Mouse (Mus musculus) gastrocnemius, postnatal 10 days (tissue): ENCODE measurements at regions not wholly inside any gene's neighbourhood (a gene's known extent, or its start where the extent isn't known, plus 50 kb on each side); places are given as distances from the start of the nearest gene placed in this dataset.

Experiments
- DNase-seq: peaks from one replicate; pipeline ENCODE4 v3.0.0; 2021; ENCODE audit warnings: mixed read lengths

DNA sequence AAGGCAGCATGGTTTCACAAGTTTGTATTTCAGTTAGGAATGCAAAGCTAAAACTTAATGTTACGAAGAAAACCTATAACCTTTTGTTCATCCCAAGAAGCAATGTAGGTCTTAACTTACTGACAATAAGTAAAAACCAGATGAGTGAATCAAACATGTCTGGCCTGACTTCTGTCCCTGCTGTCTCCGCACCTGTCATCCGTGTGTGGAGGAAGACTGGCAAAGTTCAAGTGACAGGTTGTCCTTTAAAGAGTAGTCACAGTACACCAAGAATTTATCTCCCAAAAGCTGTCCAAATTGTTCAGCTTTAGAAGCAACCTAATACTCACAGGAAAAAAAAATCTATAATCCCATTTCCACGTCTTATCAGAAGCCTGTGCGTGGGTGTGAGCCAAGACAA is 146.3 kb upstream of the Gm10181 start:
- DNase-seq = no peak

DNA sequence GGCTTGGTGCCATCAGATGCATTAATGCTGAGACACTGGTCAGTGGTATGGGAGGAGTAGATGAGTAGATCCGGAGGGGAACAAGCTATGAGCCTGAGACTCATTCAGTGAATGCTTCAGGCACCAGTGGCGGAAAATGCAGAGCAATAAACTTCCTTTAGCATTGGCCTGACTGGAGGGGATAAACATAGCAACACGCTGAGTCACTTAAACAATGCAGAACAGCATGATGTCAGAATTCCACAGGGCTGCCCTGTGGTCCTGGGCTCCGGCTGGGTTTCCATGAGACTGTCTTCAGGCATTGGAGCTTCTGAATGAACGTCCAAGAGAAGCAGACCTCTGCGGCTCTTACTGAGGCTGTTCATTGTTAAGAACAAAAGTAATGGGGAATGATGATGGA is 145.4 kb upstream of the Gm10181 start:
- no peak for DNase-seq

DNA sequence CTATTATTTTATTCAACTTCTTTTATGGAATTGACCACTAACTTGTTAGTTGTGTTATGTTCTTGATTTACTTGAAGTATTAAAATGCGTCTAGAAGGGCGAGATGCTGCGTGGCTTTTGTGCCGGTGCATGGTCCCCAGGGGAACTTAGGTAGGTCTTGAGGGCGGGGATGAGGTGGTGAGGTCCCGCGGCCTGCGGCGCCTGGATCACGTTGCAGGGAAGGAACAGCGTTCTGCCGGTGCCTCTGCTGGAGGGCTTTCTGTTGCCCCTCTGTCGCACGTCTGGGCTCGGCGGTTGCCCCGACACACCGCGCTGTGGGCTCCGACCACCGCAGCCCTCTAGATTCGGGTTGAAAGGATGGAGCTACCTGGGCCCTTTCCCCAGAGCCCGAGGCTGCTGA is 136.7 kb upstream of the Gm10181 start:
- no peak for DNase-seq

DNA sequence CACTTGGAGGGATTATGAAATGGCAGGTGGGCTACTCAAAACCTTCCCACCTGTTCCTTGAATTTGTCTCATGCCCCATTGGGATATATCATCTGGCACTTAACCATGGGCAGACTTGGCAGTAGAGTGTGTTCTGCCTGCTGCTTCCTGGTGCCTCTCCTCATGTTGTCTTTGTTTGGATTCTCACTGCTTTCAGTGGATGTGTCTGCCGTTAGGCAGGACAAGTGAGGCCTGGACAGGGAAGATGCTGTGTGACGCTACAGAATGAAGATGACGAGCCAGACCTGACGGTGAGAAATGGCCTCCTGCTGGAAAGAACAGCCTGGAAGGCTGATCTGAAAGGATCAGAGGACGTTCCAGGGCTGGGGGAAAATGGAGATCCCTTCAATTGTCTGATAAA is 133.6 kb upstream of the Gm10181 start:
- no peak for DNase-seq

DNA sequence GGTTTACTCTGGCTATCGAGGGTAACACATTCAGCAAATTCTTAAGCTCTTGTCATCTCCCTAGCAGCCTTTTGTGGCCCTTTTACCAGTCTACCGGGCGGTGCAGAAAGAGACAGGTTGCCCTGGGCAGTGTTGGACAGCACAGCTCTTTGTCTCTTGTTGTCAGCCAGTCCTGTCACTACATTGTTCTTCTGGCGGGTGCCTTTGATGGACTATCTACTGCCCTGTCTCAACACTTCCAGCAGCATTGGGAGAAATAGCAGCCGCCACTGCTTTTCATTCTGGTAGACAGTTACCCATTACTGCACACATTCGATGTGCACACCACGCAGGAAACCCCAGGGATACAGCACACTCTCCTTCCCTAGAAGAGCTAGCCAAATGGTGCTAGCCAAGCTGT is 132.7 kb upstream of the Gm10181 start:
- no peak for DNase-seq

DNA sequence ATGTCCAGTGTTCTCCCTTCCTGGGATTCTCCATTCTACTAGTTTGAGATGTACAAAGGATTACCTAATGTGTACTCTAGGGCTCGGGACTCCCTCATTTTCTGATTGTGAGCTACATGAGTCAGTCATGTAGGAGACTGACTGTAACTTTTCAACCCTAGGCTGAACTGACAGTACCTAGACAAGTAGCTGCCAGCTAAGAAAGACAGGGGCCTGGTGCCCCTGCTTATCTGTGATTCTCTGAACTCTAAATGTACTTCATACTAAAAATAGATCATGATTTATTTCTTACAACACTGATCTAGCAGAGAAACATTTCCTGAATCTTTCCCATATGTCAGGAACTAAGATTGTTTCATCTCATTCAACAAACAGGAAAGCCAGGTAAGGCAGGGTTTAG is 125.9 kb upstream of the Gm10181 start:
- no peak for DNase-seq

DNA sequence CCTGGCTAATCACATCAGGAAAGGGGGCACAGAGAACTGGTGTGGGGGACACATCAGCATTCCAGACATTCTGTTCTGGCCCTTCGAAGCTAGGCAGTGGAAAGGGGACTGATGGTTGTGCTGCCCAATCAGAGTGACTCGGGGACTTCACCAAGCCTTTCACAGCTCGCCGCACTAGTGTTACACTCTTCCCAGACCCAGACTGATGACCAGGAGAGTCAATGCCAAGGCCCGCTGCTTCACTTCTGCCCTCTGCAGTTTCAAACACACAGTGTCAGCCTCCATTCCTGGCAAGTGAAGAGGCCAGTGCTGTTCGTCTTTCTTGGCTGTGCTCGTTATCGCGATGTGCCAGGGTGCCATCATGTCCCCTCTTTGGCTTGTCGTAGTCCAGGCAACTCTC is 121.7 kb upstream of the Gm10181 start:
- no peak for DNase-seq

DNA sequence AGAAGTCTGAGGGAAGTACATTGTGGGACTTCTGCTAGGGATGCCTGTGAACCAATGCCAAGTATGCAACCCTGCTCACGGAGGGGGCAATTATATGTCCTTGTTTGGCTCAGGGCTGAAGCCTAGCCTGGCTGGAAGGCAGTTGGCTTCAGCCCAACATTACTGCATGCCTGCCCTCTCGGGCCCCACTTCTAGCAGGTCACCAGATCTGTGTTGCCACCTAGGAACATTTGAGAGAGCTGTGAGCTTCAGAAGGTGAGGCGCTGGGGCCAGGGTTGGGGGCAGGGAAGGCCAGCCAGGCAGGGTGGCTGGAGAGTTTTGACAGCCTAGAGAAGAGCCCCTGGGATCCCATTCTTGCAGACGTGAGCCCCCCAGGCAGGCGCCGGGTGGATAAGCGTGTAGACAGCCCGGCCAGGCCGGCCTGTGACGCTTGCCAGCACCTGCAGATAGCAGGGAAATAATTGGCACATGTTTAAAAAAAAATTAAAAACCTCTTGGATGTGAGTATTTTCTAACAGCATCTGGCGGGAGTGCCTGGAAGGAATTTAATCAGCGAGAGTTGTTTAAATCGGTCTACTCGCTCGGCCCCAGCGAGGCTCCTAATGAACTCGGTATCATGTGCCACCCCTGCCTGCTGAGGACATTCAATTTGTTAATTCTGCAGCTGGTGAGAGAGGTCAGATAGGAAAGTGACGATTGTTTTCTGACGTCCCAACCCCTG is 115.0 kb upstream of the Gm10181 start:
- no peak for DNase-seq

DNA sequence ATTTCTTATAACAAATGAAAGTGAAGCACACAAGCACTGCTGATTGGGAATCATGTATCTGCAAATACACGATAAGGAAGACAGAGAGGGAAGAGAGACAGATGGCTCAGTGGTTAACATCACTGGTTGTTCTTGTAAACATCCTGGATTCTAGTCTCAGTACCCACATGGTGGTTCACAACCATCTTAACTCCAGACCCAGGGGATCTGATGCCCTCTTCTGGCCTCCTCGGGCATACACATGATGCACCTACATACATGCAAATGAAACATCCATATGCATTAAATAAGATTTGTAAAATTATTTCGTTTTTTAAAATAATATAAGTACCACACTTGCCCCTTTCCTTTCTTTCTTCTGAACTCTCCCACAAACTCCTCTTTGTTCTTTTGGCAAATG is 106.4 kb upstream of the Gm10181 start:
- no peak for DNase-seq

DNA sequence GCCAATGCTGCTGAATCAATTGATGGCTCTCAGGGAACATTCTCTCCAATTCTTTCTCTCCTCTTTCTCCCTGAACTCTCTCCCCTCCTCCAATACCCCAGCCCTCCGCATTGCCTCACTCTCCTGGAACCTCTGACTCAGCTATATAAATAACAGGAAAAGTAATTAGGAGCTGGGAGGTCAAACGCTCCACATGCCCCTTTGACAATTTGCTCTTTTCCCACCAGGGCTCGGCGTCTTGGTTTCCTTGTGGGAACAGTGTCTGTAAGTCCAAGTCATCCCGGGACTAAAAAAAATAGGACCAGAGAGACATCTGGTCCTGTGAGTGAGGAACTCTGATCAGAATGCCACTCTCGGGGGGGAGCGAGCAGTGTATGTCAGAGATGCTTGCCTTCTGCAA is 94.7 kb upstream of the Gm10181 start:
- DNase-seq = no peak

DNA sequence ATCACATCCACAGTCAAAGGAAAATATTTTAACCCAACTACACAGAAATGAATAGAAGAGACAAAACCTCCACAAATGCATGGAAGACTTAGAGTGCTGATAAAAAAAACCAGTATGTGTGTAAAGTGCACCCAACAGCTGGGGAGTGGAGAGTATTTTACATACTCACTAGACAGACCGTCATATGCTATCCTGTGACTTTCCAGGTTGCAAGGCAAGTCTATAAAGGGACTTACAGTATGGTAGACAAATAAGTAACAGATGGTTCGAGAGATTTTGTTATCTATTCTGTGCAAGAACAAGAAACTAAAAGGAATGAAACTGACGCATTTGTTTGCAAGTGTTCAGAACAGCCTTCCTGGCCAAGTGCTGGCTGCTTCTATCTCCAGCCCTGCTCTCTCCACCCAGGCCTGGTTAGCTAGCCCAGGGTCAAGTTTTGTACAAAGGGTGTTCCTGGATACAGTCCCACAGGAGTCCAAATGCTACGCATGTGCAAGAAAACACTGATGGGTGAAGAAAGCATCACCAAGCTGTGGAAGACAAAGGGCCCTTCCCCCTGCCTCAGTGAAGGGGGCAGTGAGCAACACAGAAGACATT is 68.0 kb upstream of the Gm10181 start:
- DNase-seq = no peak

DNA sequence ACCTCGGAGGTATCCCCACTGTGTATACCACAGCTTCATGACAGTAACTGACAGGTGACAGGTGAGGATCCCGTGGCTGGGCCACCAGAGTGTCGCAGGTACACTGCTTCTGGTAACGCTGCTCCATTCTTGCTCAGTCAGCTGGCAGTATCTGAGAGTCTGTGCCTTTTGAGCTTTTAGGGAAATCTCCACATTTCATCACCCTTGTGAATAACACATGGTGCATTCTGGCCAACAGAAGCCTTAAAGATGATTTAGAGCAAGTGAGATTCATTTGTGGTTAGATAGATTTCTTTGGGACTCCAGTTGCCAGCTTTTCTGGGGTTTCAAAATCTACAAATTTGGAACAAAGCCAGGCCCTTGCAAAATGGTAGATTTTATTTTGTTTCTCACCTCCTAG is 66.8 kb upstream of the Gm10181 start:
- no peak for DNase-seq

DNA sequence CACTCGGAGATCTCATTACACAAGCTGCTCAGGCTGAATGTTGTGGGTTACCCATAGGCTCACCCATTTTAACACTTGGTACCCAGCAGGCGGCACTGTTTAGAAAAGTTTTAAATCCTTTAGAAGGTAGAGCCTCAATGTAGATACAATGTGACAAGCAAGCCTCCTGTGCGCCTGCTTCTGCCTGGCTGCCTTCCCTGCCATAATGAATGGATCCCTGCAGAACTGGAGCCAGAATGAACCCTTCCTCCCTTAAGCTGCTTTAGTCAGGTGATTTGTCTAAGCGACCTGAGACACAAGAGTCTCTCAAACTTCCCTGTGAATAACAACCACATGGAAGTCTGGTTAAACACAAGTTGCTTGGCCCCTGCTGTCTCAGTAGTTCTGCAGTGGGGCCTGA is 64.7 kb upstream of the Gm10181 start:
- no peak for DNase-seq

DNA sequence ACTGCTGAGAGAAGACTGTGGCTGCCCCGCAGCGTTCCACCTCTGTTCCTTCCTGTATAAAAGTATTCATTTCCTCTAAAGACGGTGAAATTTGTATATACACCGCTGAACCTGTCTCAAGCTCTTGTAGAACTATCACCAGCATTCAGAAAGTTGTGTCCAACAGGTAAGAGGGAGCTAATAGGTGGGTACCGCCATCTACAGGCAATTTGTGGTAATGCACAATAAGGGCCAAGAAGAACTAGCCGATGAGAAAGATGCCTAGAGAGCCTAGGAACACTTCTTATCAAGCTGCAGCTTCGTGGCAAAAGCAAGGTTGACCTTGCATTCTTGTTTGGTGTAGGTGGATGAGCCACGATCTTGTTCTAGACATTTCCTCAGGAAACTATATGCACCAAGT is 61.6 kb upstream of the Gm10181 start:
- peak; percentile 39 for DNase-seq

DNA sequence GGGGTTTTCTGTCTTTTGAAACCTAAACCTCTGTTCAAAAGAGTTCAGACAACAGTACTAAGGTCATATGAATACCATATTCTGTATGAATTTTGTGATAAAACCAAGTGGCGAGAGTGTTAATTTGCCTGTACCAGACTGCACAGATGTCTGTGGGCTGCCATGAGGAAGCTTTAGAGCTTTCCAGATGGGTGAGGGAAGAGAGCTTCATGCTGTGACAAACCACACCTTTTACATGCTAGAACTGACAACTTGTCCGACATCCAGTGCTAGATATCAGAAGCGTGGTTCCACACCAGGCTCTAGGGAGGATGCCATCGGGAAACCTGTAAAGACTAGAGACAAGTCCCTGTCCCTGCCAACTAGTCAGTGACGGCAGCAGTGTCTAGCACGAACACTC is 60.9 kb upstream of the Gm10181 start:
- no peak for DNase-seq

DNA sequence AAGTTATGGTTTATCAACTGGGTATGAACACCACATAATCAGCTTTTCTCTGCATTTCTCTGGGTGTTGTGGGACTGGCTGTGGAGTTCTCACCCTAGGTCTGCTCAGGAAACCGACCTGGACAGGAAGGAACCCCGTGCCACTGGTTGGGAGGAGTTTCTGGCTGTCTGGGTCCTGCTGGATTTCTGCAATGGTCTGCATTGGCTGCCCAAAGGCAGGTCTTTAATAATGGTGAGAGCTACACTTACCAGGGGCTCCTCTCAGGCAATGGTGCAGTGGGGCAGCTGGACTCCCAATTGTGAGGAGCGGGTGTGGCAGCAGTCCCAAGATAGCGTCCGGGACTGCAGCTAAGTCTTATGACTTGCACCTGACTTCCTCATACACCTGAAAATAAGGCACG is 57.8 kb upstream of the Gm10181 start:
- DNase-seq = no peak
